Mouse (Mus musculus) R1 (cell line): ENCODE data around the gene Acly.

Experiments used
- DNase-seq: peaks from one replicate; pipeline ENCODE4 v3.0.0-alpha.2; 2018; ENCODE audit warnings: low read depth, low spot score

Gene Acly

DNA sequence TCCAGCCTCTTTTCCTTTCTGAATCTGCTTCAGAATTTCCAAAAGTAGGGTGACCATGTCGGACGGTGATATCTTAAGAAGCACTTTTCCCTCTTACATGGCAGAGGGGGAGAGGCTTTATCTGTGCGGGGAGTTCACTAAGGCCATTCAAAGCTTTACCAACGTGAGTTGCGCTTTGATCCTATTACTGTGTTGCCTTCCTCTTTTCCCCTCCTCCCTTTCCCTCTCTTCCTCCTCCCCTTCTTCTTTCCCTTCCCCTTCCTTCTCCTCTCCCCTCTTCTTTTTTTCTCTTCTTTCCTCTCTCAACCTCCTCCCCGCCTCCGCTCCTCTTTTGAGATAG lies 17.9 kb upstream of the Acly start:
- DNase-seq, result no peak

DNA sequence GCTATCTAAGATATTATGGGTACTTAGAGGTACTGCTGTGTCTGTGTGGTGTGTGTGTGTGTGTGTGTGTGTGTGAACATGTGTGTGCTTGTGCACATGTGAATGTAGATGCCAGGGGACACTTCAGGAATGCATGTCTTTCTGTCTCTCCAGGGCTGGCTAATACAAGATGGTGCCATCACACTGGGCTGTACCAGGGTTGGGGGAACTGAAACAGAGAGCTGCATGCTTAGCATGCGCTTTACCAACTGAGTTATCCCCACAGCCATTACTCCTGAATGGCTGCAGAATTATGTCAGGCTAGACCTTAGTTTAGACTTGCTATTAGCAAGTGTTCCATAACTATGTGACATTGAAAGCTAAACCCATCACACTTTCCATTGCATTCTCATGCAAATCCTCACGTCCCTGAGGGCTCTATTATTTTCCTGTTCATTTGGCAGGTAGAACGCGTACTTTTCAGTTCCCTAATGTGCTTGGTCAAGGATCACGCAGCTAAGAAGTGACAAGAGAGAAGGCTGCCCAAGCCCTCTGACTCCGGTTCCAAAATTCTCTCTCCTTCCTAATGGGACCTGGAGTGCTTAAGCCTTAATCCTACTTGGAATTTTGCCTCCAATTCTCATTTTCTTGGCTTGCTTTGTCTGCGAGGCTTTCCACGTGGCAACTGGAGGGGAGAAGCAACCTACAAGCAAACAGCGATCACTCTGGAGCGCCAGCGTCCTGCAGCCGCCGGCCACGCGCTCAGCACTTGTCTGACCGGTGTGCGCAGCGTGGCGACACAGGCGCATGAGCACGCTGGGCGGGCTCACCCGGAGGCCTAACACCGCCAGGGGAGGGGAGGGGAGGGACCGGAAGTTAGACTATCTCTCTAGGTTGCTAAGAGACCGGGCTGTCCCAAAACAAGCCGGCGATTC lies 17.3 kb upstream of the Acly start, which contains the start of gene Ttc25:
Gene Ttc25 (plus strand): TSS at position 776 of the 914 bp plus-strand sequence.
- peak; percentile 96 for DNase-seq

DNA sequence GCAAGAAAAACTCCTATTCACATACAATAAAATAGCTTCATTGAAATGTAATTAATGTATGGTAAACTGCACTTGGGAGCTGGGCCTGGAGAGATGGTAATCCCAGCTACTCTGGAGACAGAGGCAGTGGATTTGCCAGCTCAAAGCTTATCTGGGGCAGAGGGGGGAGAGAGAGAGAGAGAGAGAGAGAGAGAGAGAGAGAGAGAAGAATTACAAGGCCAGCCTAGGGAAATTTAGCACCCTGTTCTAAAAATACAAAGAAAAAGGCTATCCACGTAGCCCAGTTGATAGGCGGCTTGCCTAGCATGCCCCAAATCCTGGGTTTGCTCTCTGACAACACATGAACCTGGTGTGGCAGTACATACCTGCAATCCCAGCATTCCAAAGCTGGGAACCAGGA lies 13.8 kb upstream of the Acly start:
- no peak for DNase-seq

DNA sequence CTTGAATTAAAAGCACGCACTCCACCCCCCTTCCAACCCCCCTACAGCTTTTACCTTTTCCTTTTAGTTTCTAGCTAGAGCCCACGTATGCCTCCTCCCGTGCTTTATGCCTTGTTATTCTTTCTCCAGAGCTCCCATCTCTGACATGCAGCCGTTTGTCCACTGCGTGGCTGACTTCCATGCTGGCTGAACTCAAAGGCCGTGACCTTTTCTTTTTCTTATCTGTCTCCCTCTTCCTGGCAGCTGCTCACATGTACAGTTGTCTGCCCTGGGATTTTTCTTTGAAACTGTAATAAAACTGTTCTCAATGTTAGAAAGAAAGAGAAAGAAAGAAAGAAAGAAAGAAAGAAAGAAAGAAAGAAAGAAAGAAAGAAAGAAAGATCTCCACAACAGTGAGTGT lies 13.2 kb upstream of the Acly start:
- DNase-seq, result no peak

DNA sequence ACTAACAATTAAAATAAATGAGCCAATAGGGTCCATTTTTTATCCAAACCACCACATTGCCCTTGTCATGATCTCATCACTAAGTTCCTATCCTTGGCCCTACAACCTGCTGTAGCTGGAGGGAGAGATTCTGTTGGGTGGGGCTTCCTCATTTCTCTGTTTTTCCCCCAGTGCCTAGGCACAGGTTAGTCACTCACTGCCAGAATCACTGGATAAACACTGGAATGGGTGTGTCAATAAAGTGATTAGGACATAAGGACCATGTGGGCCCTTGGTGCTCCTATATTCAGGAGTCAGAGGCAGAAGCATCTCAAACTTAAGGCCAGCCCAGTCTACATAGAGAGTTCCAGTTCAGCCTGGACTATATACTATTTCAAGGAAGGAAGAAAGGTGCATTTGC lies 8.7 kb upstream of the Acly start:
- no peak for DNase-seq

GRCm38 (mm10) chr11:100535996-100536395 lies 8.2 kb upstream of the Acly start:
- no peak for DNase-seq

GRCm38 (mm10) chr11:100534821-100535220 lies 7.0 kb upstream of the Acly start:
- DNase-seq, result peak; percentile 57

DNA sequence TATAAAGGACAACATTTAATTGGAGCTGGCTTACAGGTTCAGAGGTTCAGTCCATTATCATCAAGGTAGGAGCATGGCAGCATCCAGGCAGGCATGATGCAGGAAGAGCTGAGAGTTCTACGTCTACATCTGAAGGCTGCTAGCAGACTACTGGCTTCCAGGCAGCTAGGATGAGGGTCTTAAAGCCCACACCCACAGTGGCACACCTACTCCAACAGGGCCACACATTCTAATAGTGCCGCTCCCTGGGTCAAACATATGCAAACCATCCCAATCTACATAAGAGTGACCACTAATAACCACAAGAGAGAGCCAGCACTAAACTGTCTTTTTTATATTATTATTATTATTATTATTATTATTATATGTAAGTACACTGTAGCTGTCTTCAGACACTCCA lies 6.6 kb upstream of the Acly start:
- DNase-seq, result peak; percentile 56

- DNase-seq, result peak; percentile 47
Measured at GRCm38 (mm10) chr11:100533871-100534270, 6.1 kb upstream of the Acly start.

- DNase-seq, result no peak
Measured at GRCm38 (mm10) chr11:100528375-100529165, 770 bp upstream of the Acly start.

DNA sequence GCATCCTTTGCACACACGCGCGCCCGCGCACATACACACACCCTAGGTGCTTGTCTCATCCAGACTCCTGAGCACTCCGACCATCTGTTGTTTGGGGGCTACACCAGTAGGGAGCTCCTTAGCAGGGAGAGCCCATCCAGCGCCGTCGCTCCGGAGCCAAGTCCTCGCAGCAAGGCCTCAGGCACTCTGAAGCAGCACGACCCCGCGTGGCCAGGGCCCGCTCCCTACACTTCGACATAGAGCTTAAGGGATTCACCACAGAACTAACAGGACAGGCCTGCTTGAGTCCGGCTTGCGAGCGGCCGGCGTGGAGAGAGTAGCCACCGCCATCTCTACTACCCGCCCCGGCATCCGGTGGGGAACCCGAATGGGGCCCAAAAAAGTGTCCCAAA lies 738 bp downstream of the Acly start:
- peak; percentile 66 for DNase-seq

DNA sequence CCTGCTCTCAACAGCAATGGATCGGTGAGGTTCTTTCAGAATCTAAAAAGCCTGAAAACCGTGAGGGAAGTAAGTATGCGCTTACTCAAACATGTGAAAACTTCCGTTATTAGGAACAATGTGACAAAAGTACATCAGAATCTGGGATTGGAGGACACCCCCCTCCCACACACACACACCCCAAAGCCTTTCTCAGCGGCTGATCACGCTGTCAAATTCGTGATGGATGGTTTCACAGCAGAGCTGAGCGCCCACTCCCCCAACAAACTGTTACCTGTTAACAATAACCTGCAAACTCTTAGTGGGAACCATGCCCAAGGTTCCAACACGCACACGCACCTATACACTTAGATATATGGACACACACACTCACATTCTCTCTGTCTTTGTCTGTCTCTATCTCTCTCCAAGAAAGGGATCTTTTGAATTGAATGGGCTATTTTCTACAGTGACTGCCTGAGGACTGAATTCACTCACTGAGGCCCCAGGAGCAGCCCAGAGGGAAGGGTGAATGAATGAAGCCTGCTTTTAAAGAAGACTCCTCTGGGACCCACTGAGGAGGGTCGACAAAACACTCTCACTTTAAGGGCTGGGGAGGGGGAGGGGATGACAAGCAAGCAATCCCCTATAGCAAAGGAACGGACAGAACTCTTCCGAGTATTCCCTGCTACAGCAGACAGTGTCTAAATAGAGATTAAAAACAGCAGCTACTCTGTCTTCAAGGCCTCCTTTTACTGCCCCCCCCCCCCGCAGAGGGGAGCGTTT lies 1.6 kb downstream of the Acly start:
- DNase-seq, result no peak

DNA sequence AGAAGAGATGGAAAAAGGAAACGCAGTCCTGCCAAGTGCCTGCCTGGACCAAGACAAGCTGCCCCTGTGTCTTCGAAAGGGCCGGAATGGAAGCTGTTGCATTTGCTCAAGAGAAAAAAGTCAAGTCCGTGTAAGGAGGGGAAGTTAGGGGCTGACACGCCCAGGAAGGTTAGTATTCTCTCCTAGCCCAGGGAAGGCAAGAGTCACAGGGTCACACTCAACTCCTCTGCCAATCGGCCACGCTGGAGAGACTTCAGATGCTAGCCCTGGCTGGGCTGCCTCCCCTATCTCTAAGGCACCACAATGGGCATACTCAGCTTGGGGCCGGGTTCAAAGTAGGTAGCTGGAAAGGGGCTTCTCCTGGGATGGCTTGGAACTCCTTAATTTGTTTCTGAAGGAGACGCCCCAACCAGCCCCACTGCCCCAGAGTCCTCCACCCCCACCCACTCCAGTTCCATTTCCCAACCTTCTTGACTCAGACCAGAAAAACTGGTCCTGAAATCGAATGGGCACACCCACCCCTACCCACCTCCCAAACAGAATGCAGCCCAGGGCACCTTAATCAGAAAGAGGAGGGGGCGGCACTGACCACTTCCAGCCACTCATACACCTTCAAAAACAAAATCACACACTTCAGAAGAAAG lies 2.7 kb downstream of the Acly start:
- no peak for DNase-seq

- DNase-seq, result no peak
Measured at GRCm38 (mm10) chr11:100524358-100524757, 3.4 kb downstream of the Acly start.

- DNase-seq, result no peak
Measured at GRCm38 (mm10) chr11:100520838-100521237, 7.0 kb downstream of the Acly start.

DNA sequence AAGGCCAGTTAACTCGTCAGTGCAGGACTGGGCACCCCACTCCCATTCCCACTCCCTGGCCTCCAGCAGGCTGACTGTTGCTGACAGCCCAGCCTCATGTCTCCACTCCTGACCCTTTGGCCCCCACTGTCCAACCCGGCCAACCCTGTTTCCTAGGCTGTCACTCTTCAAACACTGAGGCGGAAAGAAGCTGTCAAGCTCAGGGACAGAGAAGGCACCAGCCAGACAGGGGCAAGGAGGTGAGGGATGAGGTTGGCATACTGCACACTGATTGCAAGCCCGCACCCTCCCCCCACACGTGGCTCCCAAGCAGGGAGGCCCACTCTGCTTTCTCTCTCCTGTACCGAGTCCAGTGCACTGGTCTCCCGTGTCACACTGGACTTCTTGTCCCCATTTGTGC lies 8.6 kb downstream of the Acly start:
- DNase-seq, result no peak

DNA sequence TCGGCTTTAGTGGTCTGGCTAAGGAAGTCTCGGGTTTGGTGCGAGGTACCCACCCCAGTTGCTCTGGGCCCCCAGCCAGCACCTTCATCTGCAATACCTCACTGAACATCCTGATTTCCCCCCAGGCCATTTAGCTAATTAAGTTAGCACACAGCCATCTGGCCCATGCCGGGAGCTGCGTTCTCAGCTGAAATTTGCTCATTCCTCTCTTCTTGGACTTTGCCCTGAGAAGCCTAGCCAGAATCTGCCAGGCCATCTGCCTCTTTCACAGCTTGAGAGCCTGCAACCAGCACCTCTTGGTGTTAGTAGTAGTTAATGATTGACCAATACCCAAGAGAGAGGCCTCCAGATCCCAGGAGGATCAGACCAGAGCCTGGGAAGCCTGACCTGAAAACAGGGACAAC lies 9.6 kb downstream of the Acly start:
- no peak for DNase-seq

DNA sequence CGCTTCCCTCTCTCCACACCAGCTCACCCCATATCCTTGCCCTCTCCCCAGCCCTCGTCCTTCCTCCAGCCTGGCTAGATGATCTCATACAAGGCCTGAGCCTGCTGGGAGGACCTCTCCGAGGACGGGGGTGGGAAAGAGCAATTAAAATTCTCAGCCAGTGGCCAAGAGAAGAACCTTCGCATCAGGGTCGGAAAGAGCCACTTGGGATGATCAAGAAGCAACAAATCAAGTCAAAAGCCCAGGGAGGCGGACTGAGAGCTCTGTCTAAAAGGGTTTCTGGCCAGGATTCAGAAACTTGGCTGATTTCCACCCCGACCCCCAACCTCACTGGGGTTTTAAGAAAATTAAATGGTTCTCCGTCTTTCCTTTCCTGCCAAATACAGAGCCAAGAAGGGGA lies 11.5 kb downstream of the Acly start:
- no peak for DNase-seq

DNA sequence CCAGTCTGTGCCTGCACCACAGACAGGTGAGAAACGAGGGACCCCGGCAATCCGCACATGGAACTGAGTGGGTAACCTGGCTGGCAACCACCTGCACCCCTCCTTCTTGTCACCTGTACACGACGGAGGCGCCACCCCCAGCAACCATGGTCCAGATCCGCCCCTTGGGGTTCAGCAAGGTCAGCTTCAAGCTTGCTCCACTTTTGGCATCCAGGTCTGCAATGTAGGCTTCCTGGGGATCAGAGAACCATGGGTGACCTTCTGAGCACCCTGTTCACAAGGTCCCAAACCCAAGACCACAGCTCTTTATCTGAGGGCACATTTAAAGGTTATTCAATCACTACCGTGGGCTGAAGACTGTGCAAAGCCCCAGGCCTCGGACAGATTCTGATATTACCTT lies 12.0 kb downstream of the Acly start:
- no peak for DNase-seq

DNA sequence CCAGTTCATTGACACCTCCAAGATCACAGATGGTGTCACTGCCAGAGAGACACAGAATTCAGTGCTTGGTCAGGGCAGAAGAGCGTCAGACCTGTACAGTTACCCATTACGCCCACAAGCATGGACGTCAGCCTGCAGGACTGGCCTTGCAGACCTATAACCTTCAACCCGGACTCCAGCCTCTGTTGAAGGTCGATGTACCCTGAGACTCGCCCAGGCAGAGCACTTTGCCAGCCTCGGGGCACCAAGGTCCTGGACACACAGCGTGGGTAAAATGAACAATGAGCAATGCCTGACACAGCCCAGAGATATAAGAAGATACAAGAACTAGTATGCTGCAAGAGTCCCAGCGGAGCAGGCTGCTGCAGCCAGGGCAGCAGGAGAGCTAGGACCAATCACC lies 12.7 kb downstream of the Acly start:
- no peak for DNase-seq

DNA sequence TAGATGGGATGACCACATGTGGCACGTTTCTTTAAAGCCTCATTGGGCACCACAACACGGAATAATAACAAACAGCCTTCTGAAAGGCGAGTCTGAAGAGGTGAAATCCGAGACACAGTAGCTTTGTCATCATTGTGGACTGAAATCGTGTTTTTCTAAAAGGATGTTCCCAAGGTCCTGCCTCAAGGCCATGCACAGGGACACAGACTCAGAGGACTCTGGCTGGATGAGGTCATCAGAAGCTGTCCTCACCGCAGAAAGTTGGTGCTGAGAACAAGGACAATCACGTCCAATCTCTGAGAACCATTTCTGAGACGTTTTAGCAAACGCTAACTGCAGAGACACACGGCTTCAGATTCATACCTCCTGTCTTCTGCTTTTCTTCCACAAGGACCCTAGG lies 14.1 kb downstream of the Acly start:
- no peak for DNase-seq

DNA sequence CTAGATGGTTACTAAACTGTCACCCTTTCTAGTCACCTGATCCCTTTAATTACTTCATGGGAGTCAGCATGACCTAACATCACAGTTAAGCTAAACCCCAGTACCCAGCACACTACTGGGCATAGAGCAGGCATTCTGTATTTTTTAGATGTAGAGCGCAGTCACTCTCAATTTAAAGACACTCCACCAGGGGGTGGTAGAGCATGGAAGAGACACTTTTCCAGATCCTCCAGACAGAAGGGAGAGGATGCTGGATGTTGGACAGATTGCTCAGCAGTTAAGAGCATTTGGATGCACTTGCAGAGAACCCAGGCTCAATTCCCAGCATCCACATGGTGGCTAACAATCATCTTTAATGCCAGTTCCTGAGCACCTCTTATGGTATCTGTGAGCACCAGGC lies 15.4 kb downstream of the Acly start:
- DNase-seq, result peak; percentile 64
